Mouse (Mus musculus) midbrain, postnatal 0 days (tissue): ENCODE measurements at regions not wholly inside any gene's neighbourhood (a gene's known extent, or its start where the extent isn't known, plus 50 kb on each side); places are given as distances from the start of the nearest gene placed in this dataset.

Experiments
- ATAC-seq: fragments of 200-750 bp; cut with Nextera tagmentation; 2 replicates; pipeline ENCODE4 v1.8.0; 2017; ENCODE audit warnings: moderate number of reproducible peaks, mild to moderate bottlenecking, moderate TSS enrichment, moderate library complexity; ENCODE audit not compliant: low FRiP score
- DNase-seq: peaks from one replicate; pipeline ENCODE4 v3.0.0-alpha.2; 2015; ENCODE audit warnings: low spot score
- H3K27ac ChIP-seq: fragments of 300-500 bp; sonication (generic); 2 replicates; pipeline ENCODE4 v1.5.1; 2014; ENCODE audit warnings: low read depth, mild to moderate bottlenecking, low read length, mixed read lengths
- H3K27me3 ChIP-seq: fragments of 300-500 bp; sonication (generic); 2 replicates; pipeline ENCODE4 v1.6.1; 2014; ENCODE audit warnings: low read length, control low read depth, mixed read lengths; ENCODE audit not compliant: insufficient read depth
- H3K36me3 ChIP-seq: fragments of 300-500 bp; sonication (generic); 2 replicates; pipeline ENCODE4 v1.6.1; 2014; ENCODE audit warnings: low read length, control low read depth, mixed read lengths; ENCODE audit not compliant: insufficient read depth
- H3K4me1 ChIP-seq: fragments of 300-500 bp; sonication (generic); 2 replicates; pipeline ENCODE4 v1.6.1; 2014; ENCODE audit warnings: mild to moderate bottlenecking, control low read depth, antibody characterized with exemption, low read length, mixed read lengths; ENCODE audit not compliant: insufficient read depth
- H3K4me2 ChIP-seq: fragments of 300-500 bp; sonication (generic); 2 replicates; pipeline ENCODE4 v1.6.1; 2014; ENCODE audit warnings: low read depth, mild to moderate bottlenecking, low read length, mixed read lengths; ENCODE audit not compliant: poor library complexity, severe bottlenecking
- H3K4me3 ChIP-seq: fragments of 300-500 bp; sonication (generic); 2 replicates; pipeline ENCODE4 v1.5.1; 2014; ENCODE audit warnings: low read depth, mild to moderate bottlenecking, low read length, moderate library complexity
- H3K9ac ChIP-seq: fragments of 300-500 bp; sonication (generic); replicated peaks from 2 replicates; pipeline ENCODE4 v1.6.1; 2014; ENCODE audit warnings: mild to moderate bottlenecking, low read length, moderate library complexity, mixed read lengths; ENCODE audit not compliant: poor library complexity, severe bottlenecking
- H3K9me3 ChIP-seq: fragments of 300-500 bp; sonication (generic); 2 replicates; pipeline ENCODE4 v1.6.1; 2016; ENCODE audit warnings: low read length, control low read depth
- CTCF ChIP-seq: IDR thresholded peaks from 2 replicates; pipeline ENCODE4 v1.5.1; 2016; ENCODE audit warnings: antibody characterized with exemption, mild to moderate bottlenecking
- WGBS: fragments of 180-500 bp; shearing (Covaris S2); extraction: QIAGEN DNeasy Blood & Tissue Kit; methylation state at CpG from one replicate; pipeline ENCODE4 v1.1.7; 2014; 5-methylcytosine and 5-hydroxymethylcytosine counted together

DNA sequence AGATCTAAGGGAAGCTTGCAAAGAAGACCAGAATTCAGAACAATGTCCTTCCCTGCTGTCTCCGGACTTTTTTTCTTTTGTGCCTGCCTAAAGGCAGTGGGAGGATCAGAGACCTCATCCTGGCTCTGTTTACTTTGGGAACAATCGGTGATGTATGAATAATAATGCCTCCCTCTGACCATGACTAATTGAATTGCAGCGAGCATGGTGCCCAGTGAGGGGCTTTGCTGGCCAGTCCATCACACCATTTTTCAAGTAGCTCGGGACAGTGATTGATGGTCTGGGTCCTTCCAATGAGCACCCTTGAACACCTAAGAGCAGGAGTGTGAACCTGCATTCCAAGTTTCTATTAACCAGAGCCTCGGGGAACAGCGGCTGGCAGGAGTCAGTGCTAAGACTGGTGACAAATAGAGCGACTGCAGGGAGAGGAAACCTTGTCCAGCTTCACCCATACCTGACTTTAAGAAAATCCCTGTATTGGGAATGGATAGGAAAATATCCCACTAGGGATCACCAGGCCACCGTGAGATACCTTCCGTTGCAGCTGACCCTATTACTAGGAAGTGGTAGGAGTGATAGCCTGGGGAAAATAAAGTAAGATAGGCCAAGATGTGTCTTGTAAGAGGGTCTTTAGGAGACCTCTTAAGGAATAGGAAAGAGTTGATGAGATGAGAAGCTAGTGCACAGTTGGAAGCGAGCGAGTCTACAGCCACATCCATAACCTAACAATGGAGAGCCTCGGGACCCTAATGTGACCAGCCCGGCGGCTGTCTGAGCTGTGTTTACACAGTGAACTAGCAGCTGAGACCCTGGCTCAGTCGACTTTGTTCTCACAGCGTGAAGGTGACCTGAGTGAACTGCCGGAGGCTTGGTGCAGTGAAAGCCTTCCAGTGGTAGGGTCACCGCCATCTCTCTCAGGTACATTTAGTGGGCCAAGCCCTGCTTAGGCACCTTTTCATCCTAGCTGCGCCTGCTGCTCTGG is 140.7 kb downstream of the Foxa2 start:
- Histone ChIP-seq H3K27ac (no peak overlapping the region), H3K27me3 (peaks cover 41% of the 10 kb centered on the region; the same call in 1 of the 2 replicates), H3K4me2 (no peak overlapping the region), H3K9me3 (no peaks in the 10 kb centered on the region), H3K4me1 (no peaks in the 10 kb centered on the region), H3K9ac (no peak overlapping the region), H3K4me3 (no peak overlapping the region), H3K36me3 (no peaks in the 10 kb centered on the region)
- DNase-seq (no peak), ATAC-seq (no peak)
- 16% methylated on average over 19 of the region's 19 CpGs for WGBS
- TF ChIP-seq CTCF: no peak

GRCm38 (mm10) chr2:147905118-147905517 is 141.7 kb downstream of the Foxa2 start:
- no peaks in the 10 kb centered on the region for H3K9me3 ChIP-seq
- no peak overlapping the region for H3K4me3 ChIP-seq
- no peak overlapping the region for H3K27ac ChIP-seq
- no peaks in the 10 kb centered on the region for H3K36me3 ChIP-seq
- H3K4me2 ChIP-seq: no peak overlapping the region
- no peak for TF ChIP-seq CTCF
- DNase-seq (no peak), ATAC-seq (no peak)
- H3K4me1 ChIP-seq: no peaks in the 10 kb centered on the region
- H3K9ac ChIP-seq: no peak overlapping the region
- 16% methylated on average over 3 of the region's 3 CpGs for WGBS
- peaks cover 41% of the 10 kb centered on the region; the same call in 1 of the 2 replicates for H3K27me3 ChIP-seq

- no peak for DNase-seq
- Histone ChIP-seq H3K9me3 (no peaks in the 10 kb centered on the region), H3K4me1 (no peaks in the 10 kb centered on the region), H3K36me3 (no peaks in the 10 kb centered on the region), H3K27me3 (peaks cover 22% of the 10 kb centered on the region), H3K27ac (no peak overlapping the region), H3K9ac (no peak overlapping the region), H3K4me2 (no peak overlapping the region), H3K4me3 (no peak overlapping the region)
- WGBS: 92% methylated on average over 1 of the region's 1 CpGs
- TF ChIP-seq CTCF: no peak
- ATAC-seq: no peak
These were observed 147.5 kb downstream of the Foxa2 start for GRCm38 (mm10) chr2:147899236-147899635.

DNA sequence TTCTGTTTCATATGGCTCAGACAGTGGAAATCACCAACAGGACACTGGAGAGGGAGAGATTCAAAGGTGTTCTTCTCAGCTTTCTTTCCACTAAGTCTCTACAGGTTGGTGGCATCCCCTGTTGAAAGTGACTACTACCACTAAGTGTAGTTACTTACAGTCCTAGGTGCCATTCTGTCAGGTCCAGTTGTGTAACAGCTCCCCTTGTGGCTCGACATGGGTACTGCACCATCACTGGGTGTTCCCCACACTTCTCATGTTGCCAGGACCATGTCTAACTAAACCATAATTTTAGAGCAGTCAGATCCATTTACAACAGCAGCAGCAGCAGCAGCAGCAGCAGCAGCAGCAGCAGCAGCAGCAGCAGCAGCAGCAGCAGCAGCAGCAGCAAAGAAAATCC is 151.1 kb downstream of the Foxa2 start:
- H3K4me3 ChIP-seq: no peak overlapping the region
- no peak overlapping the region for H3K4me2 ChIP-seq
- ATAC-seq (no peak), DNase-seq (peak; percentile 54)
- no peak overlapping the region for H3K27ac ChIP-seq
- peak; percentile 83 for TF ChIP-seq CTCF
- H3K27me3 ChIP-seq: peaks cover 6% of the 10 kb centered on the region; the same call in 1 of the 2 replicates
- H3K4me1 ChIP-seq: no peaks in the 10 kb centered on the region
- H3K9ac ChIP-seq: no peak overlapping the region
- 0% methylated on average over 1 of the region's 1 CpGs for whole genome bisulfite sequencing
- H3K9me3 ChIP-seq: no peaks in the 10 kb centered on the region
- no peaks in the 10 kb centered on the region for H3K36me3 ChIP-seq

DNA sequence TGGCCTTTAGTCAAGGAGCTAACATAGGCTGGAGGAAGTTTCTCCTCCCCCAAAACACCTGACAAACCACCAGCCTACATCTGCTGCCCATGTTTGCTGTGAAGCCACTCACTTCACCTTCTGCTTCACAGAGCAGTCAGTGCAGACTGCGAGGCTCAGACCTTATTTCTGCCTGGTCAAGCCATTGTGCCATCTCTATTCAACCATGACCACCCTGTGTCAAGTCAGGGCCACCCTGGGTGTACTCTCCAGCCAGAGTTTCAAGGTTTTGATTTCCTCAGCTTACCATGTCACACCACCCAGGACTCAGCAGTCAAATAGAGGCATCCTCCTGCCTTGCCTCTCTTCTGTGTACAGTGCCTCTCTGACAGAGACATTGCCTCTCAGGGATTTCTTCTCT is 152.6 kb downstream of the Foxa2 start:
- Histone ChIP-seq H3K36me3 (no peaks in the 10 kb centered on the region), H3K27me3 (peaks cover 6% of the 10 kb centered on the region; the same call in 1 of the 2 replicates), H3K9ac (no peak overlapping the region), H3K4me3 (no peak overlapping the region), H3K9me3 (no peaks in the 10 kb centered on the region), H3K4me1 (no peaks in the 10 kb centered on the region), H3K27ac (no peak overlapping the region), H3K4me2 (no peak overlapping the region)
- TF ChIP-seq CTCF: no peak
- no peak for ATAC-seq
- no peak for DNase-seq
- 20% methylated on average over 1 of the region's 1 CpGs for WGBS

GRCm38 (mm10) chr2:147886191-147886590 is 160.6 kb downstream of the Foxa2 start:
- peaks cover 5% of the 10 kb centered on the region; the same call in 1 of the 2 replicates for H3K9me3 ChIP-seq
- no peak for ATAC-seq
- no peak overlapping the region for H3K9ac ChIP-seq
- no peaks in the 10 kb centered on the region for H3K4me1 ChIP-seq
- no peak overlapping the region for H3K4me2 ChIP-seq
- no peaks in the 10 kb centered on the region for H3K27me3 ChIP-seq
- 43% methylated on average over 6 of the region's 6 CpGs for WGBS
- no peak overlapping the region for H3K27ac ChIP-seq
- no peak for DNase-seq
- TF ChIP-seq CTCF: no peak
- no peaks in the 10 kb centered on the region for H3K36me3 ChIP-seq
- H3K4me3 ChIP-seq: no peak overlapping the region
